Comparison of ENCODE assay signal across 8 mouse cellular contexts in the genomic region with DNA sequence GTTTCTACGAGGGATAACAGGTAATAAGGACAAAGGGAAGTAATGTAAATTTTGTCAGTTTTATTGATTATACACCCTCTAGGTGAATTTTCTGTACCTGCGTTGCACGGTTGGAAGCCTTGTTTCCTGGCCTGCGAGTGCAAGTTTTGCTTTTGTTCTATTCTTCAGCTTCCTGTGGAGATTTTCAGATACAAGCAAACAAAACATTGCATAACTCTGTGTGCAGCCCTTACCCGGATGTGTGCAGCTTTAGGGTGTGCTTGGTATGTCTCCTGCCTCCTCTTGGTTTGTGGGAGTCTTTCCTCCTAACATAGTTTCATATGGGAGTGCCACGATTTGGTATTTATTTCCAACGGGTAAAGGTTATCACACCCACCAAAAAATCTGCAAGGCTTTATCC. TPM values are rescaled to one million over a fixed set of nuclear protein-coding genes. Genes with fewer than 3 reads are reported as not detected.
A peak's percentile ranks its signal among the peaks of the same experiment; 100 is the strongest.
DNase-seq lines count a peak whose midpoint lies in the region; ATAC-seq and TF ChIP-seq lines count a peak whose summit lies in the region.

No protein-coding gene starts in this region.

- TF ChIP-seq POLR2A in embryonic fibroblast, embryonic 13.5 days (IDR thresholded peaks at IDR 0.05; ENCODE audit: low read depth, low read length): no peak
- TF ChIP-seq POLR2A in small intestine, adult 2 months (IDR thresholded peaks at IDR 0.05; ENCODE audit: low read depth, low read length): no peak

- H3K4me3 ChIP-seq in gastrocnemius, adult 2 months: peak overlapping the region; percentile 75
- H3K4me3 ChIP-seq in embryonic fibroblast, embryonic 13.5 days (ENCODE audit: insufficient read depth, low read length): no peak overlapping the region
- H3K4me3 ChIP-seq in intestine, embryonic 16.5 days (ENCODE audit: low read length): peak overlapping the region; percentile 77
- H3K4me3 ChIP-seq in lung, postnatal 0 days (ENCODE audit: low read depth, low read length): peak overlapping the region; percentile 70
- H3K4me3 ChIP-seq in small intestine, adult 2 months (ENCODE audit: low read depth, low read length): no peak overlapping the region

- H3K27me3 ChIP-seq in intestine, embryonic 16.5 days (replicated peaks; ENCODE audit: control insufficient read depth, insufficient read depth, low read length): no peaks in the 10 kb centered on the region
- no peaks in the 10 kb centered on the region for H3K27me3 ChIP-seq in lung, postnatal 0 days (replicated peaks; ENCODE audit: insufficient read depth, low read length)
- no peaks in the 10 kb centered on the region for H3K27me3 ChIP-seq in small intestine, adult 2 months (ENCODE audit: control insufficient read depth, insufficient read depth, low read length)

- no peak for DNase-seq in gastrocnemius, adult 2 months
- DNase-seq in gastrocnemius, postnatal 25 days: no peak
- DNase-seq in lung, postnatal 0 days (ENCODE audit: low spot score): peak; percentile 88
- no peak for DNase-seq in retina, postnatal 1 day

- TF ChIP-seq EP300 in lung, postnatal 0 days (IDR thresholded peaks at IDR 0.05): peak; percentile 34

- H3K9ac ChIP-seq in intestine, embryonic 16.5 days (ENCODE audit: low read depth, low read length): peak overlapping the region; percentile 92
- H3K9ac ChIP-seq in lung, postnatal 0 days (replicated peaks; ENCODE audit: low read depth): peak overlapping the region; percentile 78; the same call in 1 of the 2 replicates

- no peaks in the 10 kb centered on the region for H3K36me3 ChIP-seq in intestine, embryonic 16.5 days (ENCODE audit: control insufficient read depth, insufficient read depth, low read length)
- H3K36me3 ChIP-seq in lung, postnatal 0 days (ENCODE audit: insufficient read depth, low read length): no peaks in the 10 kb centered on the region
- no peaks in the 10 kb centered on the region for H3K36me3 ChIP-seq in small intestine, adult 2 months (ENCODE audit: control insufficient read depth, insufficient read depth, low read length)

- intact Hi-C loops in gastrocnemius, adult 2 months (cut with DNase I): loop anchor here (1.0 kb wide), 1 partner anchor 17 kb away; no protein-coding TSS in a partner anchor

- H3K4me2 ChIP-seq in intestine, embryonic 16.5 days (ENCODE audit: low read depth, low read length): peak overlapping the region; percentile 63
- peak overlapping the region; percentile 59 for H3K4me2 ChIP-seq in lung, postnatal 0 days (replicated peaks; ENCODE audit: low read depth, low read length)

- ATAC-seq in CD4-positive, CD25-positive, alpha-beta regulatory T cell, adult 4 months: peak; percentile 66
- peak; percentile 38; the same call in 1 of the 2 replicates for ATAC-seq in intestine, embryonic 16.5 days
- ATAC-seq in lung, postnatal 0 days: peak; percentile 44

- 17% methylated on average over 7 of the region's 7 CpGs for WGBS in intestine, embryonic 16.5 days
- 10% methylated on average over 7 of the region's 7 CpGs for WGBS in lung, postnatal 0 days
- whole genome bisulfite sequencing in small intestine, adult 2 months: 1% methylated on average over 7 of the region's 7 CpGs

- H3K27ac ChIP-seq in gastrocnemius, adult 2 months: peak overlapping the region; percentile 93
- 0 out of 2 replicates have a peak overlapping the region, but pooled peaks have one; percentile 13 for H3K27ac ChIP-seq in embryonic fibroblast, embryonic 13.5 days (ENCODE audit: insufficient read depth, low read length)
- peak overlapping the region; percentile 99 for H3K27ac ChIP-seq in intestine, embryonic 16.5 days (ENCODE audit: low read length)
- H3K27ac ChIP-seq in lung, postnatal 0 days (ENCODE audit: low read length): peak overlapping the region; percentile 100
- peak overlapping the region; percentile 99 for H3K27ac ChIP-seq in small intestine, adult 2 months (ENCODE audit: insufficient read depth, low read depth, low read length)

- TF ChIP-seq CTCF in gastrocnemius, adult 2 months (IDR thresholded peaks at IDR 0.05): no peak
- TF ChIP-seq CTCF in embryonic fibroblast, embryonic 13.5 days (IDR thresholded peaks at IDR 0.05; ENCODE audit: borderline replicate concordance, insufficient read depth, low read length): no peak
- no peak for TF ChIP-seq CTCF in lung, postnatal 0 days (IDR thresholded peaks at IDR 0.05)
- no peak for TF ChIP-seq CTCF in small intestine, adult 2 months (IDR thresholded peaks at IDR 0.05; ENCODE audit: extremely low read depth, insufficient read length, insufficient replicate concordance, low read depth, low read length)

- H3K9me3 ChIP-seq in intestine, embryonic 16.5 days (ENCODE audit: control insufficient read depth, low read length): no peaks in the 10 kb centered on the region
- H3K9me3 ChIP-seq in lung, postnatal 0 days (ENCODE audit: low read length): no peaks in the 10 kb centered on the region

- no peaks in the 10 kb centered on the region for H3K4me1 ChIP-seq in embryonic fibroblast, embryonic 13.5 days (ENCODE audit: control insufficient read depth, insufficient read depth, low read length)
- H3K4me1 ChIP-seq in intestine, embryonic 16.5 days (ENCODE audit: control insufficient read depth, insufficient read depth, low read length): 0 out of 2 replicates have a peak, but pooled peaks cover 3% of the 10 kb centered on the region
- H3K4me1 ChIP-seq in lung, postnatal 0 days (ENCODE audit: insufficient read depth, low read depth, low read length): no peaks in the 10 kb centered on the region
- H3K4me1 ChIP-seq in small intestine, adult 2 months (ENCODE audit: control insufficient read depth, insufficient read depth, insufficient read length, low read length): no peaks in the 10 kb centered on the region

RNA-seq across cellular contexts. Expression of a gene that starts 5.7 kb away (rescaled TPM):
- 10 to 100 TPM; 10.3 to 22.8 TPM for total RNA-seq in gastrocnemius, adult 2 months (2021)
- 10 to 100 TPM; 12.1 to 13.1 TPM for total RNA-seq in gastrocnemius, postnatal 25 days (2021)
- polyA plus RNA-seq in CD4-positive, CD25-positive, alpha-beta regulatory T cell, adult 4 months (2017; shearing (Covaris generic)): 10 to 100 TPM; 64.6 to 66.5 TPM
- polyA plus RNA-seq in embryonic fibroblast, embryonic 13.5 days (2011; ENCODE audit: insufficient read length, low read depth, missing spikeins): 17.4 and 36.2 TPM in 2 replicates
- polyA plus RNA-seq in intestine, embryonic 16.5 days (2015; fragmentation: Nextera tagmentation; extraction: Ambion mirVana): 57.5 and 62.7 TPM in 2 replicates
- polyA plus RNA-seq in lung, postnatal 0 days (2015; fragmentation: Nextera tagmentation; extraction: Ambion mirVana): 107 and 112 TPM in 2 replicates
- polyA plus RNA-seq in small intestine, adult 2 months (2012; rRNA removed): 6.3 and 66.9 TPM in 2 replicates

RNA-seq across cellular contexts. Expression of a gene that starts 53.6 kb away (rescaled TPM):
- under 1 TPM in 1 of 2 experiments, not detected in 1; 0.33 TPM for total RNA-seq in gastrocnemius, adult 2 months (2021)
- total RNA-seq in gastrocnemius, postnatal 25 days (2021): not detected
- polyA plus RNA-seq in CD4-positive, CD25-positive, alpha-beta regulatory T cell, adult 4 months (2017; shearing (Covaris generic)): not detected
- not detected in 2 replicates for polyA plus RNA-seq in embryonic fibroblast, embryonic 13.5 days (2011; ENCODE audit: insufficient read length, low read depth, missing spikeins)
- 94.1 and 98.3 TPM in 2 replicates for polyA plus RNA-seq in intestine, embryonic 16.5 days (2015; fragmentation: Nextera tagmentation; extraction: Ambion mirVana)
- polyA plus RNA-seq in lung, postnatal 0 days (2015; fragmentation: Nextera tagmentation; extraction: Ambion mirVana): 0.97 and 1.2 TPM in 2 replicates
- polyA plus RNA-seq in small intestine, adult 2 months (2012; rRNA removed): 14.6 and 148 TPM in 2 replicates

Comparison
In these comparisons a context has a peak if more than half of its experiments do, and no peak if none do; other contexts are left out.
1. H3K27ac ChIP-seq: peak in every context shown above with its lines; median percentile 100 in lung, postnatal 0 days; 99 in intestine, embryonic 16.5 days; 99 in small intestine, adult 2 months; 93 in gastrocnemius, adult 2 months; 13 in embryonic fibroblast, embryonic 13.5 days.
2. H3K4me3 ChIP-seq: peak in gastrocnemius, adult 2 months (single experiment), intestine, embryonic 16.5 days (single experiment) and lung, postnatal 0 days (single experiment); none in embryonic fibroblast, embryonic 13.5 days (single experiment) and small intestine, adult 2 months (single experiment).
3. Peak in every context shown above with its lines, with median percentiles within 50 percentile points of each other: ATAC-seq.